Mouse (Mus musculus) retina, postnatal 1 day (tissue): ENCODE data around the gene Parp1.
"Not testable (repeated sequence)": the region's sequence is repeated elsewhere in the genome, so short reads cannot be mapped to it uniquely, and the experiment has no call there.

Source experiments
- DNase-seq: peaks from one replicate; pipeline ENCODE4 v3.0.0-alpha.2; 2012

Gene Parp1

DNA sequence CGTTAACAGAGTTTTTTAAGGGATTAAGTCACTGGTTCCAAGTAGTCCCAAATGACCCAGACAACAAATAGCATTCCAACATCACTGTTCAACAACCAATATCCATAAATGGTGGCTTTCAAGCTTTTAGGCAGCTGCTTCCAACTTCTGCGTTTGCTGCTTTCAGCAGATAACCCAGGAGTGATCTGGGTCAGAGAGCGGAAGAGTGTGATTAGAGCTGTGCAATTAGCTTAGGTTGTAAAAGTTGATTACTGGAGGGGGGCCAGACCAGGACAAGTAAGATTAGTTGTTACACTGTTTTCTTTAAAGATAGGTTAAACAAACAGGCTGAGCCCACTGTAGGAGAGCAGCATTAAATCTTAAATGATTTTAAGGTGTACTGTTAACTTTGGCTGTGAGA, 7.5 kb upstream of the Parp1 start:
- DNase-seq: no peak

DNA sequence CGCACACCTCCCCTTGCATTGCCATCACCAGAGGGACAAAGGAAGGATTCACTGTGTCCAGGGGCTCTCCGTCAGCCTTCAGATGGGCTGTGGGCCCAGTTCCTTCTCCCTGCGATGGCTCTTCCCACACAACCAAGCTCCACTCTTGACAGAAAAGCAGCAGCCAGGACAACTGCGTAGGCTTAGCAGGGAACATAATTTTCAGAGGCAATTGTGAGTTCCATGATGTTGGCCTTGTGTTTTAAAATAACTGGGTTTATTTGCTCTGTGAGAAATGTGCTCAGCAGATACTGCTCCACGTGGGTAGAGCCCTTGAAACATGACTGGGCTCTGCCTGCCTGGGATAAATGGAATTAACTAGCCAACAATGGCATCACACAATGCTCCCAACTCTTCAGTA, 3.8 kb upstream of the Parp1 start:
- no peak for DNase-seq

DNA sequence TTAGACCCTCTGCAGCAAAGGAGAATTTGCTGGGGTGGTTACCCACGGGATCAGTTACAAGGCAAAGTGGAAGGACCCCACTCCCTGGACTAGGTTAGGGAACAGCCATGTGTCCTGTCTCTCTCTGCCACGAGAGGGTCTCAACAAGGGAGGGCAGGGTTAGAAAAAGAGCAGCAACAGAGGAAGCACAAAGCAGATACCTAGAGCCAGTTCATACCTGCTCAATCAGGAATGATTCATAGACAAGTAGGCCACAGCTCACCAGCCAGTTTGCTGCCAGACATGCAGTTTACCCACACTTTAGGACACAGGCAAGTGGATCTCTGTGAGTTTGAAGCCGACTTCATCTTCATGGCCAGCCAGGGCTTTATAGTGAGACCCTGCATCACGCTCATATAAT, 963 bp upstream of the Parp1 start:
- DNase-seq: no peak

DNA sequence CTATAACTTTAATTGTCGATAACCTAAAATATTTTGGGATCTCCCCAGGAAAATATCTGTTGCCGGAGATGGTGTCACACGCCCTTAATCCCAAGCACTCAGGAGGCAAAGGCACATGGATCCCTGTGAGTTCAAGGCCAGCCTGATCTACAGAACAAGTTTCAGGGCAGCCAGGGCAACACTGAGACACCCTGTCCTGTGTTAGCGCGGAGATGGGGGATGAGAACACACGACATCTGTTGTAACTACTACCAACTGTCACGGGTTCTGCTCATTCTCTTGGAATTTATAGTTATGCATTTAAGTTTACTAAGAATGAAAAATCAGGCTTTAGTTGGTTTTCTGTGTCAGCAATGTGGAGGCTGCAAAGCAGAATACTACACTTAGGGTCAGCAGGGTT, 476 bp upstream of the Parp1 start:
- DNase-seq: no peak

DNA sequence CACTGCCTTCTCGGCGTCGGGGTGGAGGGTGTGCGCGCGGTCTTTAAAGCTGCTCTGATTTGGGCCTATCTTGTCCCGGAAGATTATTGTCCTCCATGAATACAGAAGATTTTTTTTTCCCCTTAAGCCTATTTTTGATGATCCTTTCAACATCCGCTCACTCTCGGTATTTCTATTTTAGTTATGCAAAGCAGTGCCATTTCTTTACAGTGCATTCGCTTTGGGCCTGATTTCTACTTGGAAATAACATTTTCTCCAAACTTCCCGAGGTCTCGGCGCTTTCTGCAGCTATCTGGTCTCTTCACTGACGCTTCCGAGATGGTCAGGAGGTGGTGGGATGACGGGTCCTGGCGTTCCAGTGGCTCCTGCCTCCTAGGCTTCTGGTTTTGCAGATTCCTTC, 729 bp downstream of the Parp1 start:
- no peak for DNase-seq

DNA sequence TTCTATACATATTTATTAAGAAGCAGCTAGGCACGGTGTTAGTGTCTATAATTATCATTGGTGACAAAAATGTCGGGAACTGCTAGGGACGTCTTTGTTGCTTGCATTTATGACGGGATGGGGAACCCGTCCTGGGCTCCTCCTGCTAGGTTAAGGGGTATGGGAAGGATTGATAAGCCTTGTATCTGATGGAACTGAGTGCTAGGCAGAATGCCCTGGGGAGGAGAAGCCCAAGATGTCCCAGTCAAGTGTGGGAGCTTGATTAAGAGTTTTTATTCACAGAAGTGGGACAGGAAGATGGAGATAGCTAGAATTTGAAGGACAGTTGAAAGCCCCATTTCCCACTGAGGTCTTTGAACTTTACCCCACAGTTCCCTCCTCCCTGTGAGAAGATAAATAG, 1.5 kb downstream of the Parp1 start:
- no peak for DNase-seq

DNA sequence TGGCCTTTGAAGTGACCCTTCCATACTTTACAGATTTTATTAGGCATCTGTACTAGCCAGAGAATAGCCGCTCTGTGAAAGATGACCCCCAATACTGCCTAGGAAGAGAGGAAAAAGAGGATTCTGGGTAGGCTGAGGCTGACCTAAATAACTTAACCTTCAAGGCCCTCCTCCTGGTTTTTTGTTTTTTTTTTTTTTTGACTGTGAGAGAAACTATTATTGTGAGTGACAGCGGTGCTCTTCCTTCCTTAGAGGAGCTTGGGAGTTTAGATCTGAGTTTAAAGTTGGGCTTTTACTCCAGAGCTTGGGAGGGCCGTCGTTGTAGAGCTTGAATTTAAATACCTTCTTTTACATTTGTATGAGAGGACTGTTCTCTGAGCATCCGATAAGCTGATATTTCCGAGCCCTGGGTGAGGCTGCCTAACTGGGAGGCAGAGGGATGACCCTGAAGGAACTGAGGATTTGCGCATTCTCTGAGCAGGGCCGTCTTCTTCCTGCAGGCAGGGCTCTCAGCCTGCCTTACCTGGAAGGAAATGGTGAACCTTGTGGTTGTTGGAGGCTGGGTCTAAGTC, 2.4 kb downstream of the Parp1 start:
- DNase-seq: no peak

DNA sequence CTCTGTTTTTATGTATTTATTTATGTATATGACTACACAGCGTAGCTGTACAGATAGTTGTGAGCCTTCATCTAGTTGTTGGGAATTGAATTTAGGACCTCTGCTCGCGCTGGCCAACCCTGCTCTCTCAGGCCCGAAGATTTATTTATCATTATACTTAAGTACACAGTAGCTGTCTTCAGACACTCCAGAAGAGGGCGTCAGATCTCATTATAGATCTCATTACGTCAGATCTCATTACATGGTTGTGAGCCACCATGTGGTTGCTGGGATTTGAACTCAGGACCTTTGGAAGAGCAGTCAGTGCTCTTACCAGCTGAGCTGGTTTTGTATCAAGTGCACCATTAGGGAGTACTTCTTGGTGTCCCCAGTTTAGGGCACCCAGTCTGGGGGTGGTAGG, 3.0 kb downstream of the Parp1 start:
- not testable (repeated sequence) for DNase-seq

DNA sequence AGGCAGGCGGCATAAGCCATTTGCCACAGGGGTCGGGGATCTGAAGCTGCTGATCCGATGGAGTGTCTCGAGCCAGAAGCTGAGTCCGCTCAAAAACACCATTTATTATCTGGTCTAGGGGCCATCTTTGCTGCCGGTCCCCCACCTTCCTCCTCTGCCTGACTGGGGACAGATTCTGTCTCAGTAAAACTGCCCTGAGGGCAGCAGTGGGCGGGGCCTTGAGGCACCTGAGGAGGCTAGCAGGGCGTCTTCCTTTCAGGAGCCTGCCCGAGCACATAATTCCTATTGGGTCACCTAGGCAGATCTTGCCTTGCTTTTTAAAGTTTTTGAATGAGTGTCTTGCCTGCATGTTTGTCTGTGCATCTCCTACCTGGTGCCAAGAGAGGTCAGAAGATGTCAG, 3.4 kb downstream of the Parp1 start:
- no peak for DNase-seq

DNA sequence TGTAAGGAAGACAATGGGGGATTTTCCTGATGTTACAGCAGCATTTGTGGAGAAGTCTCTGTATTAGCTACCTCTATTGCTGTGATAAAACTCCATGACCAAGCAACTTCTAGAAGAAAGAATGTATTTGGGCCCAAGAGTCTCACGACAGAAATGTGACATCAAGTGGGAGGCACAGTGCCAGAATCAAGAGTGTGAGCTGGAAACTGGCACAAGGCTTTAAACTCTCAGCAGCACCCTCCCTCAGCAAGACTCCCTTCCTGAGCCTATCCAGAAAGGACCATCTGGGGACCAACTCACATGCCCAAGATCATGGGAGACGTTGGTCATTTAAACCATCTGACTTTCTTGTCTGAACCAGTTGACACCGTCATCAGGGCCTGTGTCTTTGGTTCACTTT, 7.8 kb downstream of the Parp1 start:
- DNase-seq: no peak

DNA sequence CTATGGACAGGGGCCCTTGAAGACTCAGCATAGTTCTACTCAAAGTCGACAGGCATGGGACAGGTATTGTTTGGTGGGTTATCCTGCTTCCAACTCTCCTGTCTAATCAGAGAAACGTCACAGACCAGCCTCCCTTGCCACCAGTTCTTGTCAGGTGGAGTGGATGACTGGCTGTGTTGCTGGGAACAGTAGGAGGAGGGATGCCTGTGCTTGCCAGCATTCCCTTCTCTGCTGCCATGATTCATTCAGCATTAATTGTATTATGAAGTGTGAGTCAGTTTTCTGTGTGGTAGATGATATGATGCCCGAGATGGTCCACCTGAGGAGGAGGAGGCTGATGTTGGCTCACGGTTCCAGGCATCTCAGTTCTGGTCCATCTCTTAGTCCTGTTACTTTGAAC, 9.1 kb downstream of the Parp1 start:
- DNase-seq: no peak

DNA sequence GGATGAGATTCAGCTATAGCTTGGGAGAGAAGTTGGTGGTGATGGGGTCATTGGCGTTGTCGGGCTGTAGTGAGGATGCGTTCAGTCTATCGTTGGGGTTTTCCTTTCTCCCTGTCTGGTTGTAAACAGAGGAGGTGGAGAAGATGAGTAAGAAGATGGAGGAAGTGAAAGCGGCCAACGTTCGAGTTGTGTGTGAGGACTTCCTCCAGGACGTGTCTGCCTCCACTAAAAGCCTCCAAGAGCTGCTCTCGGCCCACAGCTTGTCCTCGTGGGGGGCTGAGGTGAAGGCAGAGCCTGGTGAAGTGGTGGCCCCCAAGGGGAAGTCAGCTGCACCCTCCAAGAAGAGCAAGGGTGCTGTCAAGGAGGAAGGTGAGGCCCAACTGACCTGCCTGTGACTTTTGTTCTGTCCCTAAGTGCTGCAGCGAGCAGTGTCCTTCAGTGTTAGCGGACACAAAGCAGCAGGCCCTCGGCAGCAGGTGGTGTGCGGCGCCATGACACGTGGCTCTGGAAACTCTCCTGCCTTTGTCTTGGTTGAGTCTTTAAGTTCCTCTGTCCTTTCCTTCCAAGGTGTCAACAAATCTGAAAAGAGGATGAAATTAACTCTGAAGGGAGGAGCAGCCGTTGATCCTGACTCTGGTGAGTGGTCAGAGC, 19.2 kb downstream of the Parp1 start:
- DNase-seq: no peak

DNA sequence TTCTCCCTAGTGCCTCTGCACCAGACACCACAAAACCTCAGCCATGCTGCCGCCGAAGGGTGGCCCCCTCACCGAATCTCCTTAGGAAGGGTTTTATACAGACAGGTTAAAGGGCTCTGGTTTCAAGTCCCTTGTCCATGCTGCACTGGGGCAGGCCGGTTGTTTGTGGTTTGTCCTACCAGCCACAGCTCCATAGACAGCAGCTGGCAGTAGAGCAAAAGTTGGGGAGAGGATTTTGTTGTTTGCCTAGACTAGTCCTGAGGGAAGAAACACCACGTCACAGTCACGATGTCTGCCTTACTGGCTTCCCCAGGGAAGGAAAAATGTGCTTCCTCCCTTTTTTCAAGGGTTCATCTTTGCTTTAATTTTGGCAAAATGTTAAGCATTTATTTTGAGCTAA, 31.9 kb downstream of the Parp1 start:
- DNase-seq: no peak

DNA sequence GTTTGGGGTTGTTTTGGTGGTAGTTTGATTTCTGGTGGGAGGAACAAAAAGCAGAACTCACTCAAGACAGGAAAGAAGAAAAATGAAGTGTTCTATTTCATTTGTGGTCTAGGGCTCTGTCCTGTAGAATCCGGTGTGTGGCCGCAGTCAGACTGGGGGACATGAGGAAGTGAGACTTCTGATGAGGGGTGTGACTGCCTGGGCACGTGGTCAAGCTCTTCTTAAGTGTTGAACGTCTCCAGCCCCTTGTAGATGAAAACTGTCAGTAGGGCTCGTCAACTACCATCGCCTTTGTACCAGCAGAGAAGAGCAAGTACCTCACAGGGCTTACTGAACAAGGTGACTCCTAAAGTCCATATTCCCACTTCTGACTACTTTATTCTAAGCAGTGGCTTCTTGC, 33.1 kb downstream of the Parp1 start:
- DNase-seq: no peak

DNA sequence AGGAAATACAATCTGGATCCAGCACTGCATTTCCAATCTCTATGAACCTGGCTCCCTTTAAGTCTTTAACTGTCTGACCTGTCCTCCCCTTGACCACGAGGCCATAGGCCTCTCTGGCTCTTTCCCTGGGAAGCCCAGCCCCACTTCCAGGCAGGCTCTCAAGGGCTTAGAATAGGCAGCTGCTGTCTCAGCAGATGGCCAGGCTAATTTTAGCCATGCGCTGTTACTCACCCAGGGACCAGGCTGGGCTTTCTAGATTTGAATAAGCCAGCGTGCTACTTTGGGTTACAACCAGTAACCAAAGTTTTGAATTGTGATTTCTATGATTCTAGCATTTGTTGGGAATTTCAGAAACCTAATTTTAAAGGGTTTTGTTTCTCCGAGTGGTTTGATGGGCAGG, 35.9 kb downstream of the Parp1 start:
- peak; percentile 76 for DNase-seq

DNA sequence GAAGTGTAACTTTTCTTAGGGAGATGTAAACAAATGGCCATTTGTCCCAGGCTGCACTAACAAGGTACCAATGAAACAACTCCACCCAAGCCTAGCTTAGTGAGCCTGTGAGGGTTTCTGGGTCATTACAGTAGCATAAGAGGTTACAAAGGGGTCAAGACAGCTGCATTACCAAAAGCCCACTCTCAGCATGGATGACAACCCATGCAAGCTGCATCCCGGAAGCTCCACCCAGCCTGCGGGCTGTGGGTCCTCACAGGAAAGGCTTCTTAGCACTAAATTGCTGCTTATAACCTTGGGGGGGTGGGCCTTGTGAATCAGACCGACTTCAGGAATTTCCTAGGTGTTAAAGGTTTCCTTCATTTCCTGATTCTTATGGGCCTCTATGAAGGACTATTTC, 37.4 kb downstream of the Parp1 start:
- no peak for DNase-seq

DNA sequence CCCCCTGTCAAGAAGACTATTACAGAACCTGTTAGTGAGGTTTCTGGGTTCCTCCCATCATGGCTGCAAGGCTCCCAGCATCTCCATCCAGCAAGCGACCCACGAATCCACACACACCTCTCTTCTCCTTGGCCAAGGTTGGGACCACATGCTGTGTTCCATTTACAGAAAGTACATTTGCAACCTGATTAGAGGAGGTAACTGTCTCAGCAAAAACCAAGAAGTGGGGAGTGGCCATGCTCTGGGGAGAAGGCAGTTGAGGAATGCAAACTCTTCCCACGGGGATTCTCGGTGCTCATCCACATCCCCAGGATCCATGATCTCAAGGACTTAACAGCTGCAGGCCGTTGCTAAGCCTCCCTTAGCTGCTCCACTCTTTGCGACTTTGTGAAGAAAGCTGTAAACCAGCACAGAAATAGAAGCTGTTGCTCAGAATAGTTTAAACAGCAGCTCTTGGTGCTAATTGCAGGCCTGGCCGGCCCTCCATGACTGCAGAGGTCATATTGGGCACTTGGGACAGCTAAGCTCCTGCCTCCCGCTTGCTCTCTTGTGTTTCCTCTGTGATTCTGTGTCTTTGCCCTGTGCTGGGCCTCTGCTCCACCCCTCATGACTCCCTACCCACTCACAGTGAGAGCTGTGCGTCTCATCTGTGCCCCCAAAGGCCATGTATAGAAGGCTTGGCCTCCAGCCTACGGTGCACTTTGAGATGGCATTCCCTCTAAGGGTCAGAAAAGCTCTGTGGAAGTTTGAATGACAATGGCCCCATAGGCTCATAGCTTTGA, 38.3 kb downstream of the Parp1 start:
- peak; percentile 23 for DNase-seq

DNA sequence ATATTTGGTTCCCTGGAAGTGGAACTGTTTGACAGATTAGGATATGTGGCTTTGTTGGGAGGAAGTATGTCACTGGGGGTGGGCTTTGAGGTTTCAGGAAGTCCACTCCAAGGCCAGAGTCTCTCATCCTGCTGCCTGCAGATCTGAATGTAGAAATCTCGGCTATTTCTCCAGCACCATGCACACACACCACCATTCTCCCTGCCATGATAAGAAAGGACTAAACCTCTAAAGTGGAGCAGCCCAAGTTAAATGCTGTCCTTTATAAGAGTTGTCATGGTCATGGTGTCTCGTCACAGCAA, 38.8 kb downstream of the Parp1 start:
- DNase-seq: no peak

DNA sequence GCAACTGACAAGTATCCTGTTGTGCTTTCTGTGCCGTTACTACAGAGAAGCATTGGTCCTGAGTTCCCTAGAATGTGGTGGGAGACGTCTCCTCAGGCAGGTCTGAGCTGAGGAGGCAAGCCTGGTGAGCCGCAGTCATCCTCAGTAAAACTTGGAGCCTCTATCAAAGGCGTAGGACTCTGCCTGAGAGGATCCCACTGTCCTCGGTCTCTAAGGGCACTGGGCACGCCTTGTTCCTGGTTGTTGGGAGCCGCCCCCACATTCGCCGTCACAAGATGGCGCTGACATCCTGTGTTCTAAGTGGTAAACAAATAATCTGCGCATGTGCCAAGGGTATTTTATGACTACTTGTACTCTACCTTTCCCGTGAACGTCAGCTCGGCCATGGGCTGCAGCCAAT, 43.1 kb downstream of the Parp1 start:
- DNase-seq: not testable (repeated sequence)

DNA sequence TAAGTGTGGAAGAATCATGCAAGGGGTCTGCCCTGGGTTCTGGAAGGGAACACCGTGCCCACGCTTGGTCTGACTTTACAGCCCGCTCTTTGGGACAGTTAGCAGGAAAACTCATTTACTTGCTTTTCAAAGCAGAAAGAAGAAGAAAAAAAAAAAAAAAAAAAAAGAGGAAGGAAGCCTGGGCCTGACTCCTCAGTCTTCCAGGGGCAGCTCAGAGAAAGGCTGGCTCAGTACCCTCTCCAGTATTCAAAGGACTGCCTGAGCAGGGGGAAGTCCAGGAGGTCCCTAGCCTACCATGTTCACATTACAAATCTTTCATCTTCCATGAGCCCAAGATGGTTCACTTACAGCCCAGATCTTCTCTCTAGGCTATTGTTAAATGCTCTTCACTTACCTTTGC, 48.0 kb downstream of the Parp1 start:
- DNase-seq: no peak

DNA sequence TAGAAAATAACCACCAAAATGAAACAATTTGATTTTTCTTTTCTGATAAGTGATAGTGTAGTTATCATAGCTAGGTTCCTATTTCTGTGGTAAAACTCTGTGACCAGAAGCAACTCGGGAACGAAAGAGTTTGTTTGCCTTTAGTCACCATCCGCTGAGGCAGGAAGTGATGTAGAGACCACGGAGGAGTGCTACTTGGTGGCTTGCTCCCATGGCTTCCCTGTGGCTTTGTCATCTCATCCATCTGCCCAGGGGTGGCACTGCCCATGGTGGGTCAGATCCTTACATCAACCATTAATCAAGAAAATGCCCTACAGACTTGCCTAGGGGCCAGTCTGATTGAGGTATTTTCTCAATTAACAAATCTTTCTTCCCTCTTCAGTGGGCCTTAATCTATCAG, 53.7 kb downstream of the Parp1 start:
- no peak for DNase-seq

DNA sequence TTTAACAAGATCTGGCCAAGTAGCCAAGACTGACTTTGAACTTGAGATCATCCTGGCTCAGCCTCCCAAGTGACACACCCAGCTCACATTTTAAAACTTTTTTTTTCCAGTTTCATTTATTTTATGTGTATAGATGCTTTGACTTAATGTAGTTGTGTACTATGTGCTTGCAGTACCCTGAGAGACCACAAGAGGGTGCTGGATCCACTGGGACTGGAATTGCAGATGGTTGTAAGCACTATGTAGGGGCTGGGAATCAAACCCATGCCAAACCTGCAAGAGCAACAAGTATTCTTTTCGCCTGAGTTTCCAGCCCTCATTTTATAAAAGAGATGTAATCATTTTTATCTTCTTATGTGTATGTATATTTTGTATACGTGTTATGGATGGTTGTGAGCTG, 55.2 kb downstream of the Parp1 start:
- DNase-seq: no peak

DNA sequence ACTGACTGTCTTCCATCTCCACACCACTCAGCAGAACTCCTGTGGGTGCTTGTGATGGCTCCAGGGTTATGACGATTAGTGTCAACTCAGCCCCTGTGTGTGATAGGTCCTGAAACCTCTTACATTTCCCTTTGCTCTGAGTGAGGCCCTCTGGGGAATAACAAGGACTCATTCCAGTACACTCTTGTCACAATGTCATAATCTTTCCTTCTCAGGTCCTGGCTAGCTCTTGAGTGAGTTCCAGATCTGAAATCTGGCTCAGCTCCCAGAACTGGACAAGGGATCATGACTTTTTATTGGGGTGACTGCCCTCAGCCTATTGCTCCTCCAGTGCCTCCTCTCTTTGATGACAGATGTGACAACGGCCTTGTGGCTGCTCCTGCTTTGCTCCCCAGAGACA, 57.4 kb downstream of the Parp1 start:
- DNase-seq: no peak

DNA sequence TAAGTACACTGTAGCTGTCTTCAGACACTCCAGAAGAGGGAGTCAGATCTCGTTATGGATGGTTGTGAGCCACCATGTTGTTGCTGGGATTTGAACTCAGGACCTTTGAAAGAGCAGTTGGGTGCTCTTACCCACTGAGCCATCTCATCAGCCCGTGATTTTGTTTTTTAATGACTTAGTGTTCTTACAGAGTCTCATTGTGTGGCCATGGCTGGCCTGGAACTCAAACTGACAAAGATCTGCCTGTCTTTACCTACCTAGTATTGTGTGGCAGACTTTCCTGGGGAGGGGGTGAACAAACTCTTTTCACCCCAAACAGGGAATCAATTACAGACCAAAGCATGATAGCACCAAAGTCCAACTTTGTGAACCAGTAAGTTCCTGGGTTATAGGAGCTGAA, 69.1 kb downstream of the Parp1 start:
- not testable (repeated sequence) for DNase-seq
